Mouse (Mus musculus) ES-E14 (cell line): ENCODE results near the gene Ccdc148.

Experiments used
- HCFC1 ChIP-seq: IDR thresholded peaks from 2 replicates; pipeline ENCODE4 v1.6.1; 2012; ENCODE audit warnings: low read length, inconsistent platforms, borderline replicate concordance; ENCODE audit not compliant: insufficient read depth
- MAFK ChIP-seq: IDR thresholded peaks from 2 replicates; pipeline ENCODE4 v1.6.1; 2014; ENCODE audit warnings: mild to moderate bottlenecking, low read depth, low read length, inconsistent platforms; ENCODE audit not compliant: insufficient read depth
- ZC3H11A ChIP-seq: IDR thresholded peaks from 2 replicates; pipeline ENCODE4 v1.6.1; 2012; ENCODE audit warnings: low read depth, mild to moderate bottlenecking, inconsistent platforms, low read length, borderline replicate concordance

DNA sequence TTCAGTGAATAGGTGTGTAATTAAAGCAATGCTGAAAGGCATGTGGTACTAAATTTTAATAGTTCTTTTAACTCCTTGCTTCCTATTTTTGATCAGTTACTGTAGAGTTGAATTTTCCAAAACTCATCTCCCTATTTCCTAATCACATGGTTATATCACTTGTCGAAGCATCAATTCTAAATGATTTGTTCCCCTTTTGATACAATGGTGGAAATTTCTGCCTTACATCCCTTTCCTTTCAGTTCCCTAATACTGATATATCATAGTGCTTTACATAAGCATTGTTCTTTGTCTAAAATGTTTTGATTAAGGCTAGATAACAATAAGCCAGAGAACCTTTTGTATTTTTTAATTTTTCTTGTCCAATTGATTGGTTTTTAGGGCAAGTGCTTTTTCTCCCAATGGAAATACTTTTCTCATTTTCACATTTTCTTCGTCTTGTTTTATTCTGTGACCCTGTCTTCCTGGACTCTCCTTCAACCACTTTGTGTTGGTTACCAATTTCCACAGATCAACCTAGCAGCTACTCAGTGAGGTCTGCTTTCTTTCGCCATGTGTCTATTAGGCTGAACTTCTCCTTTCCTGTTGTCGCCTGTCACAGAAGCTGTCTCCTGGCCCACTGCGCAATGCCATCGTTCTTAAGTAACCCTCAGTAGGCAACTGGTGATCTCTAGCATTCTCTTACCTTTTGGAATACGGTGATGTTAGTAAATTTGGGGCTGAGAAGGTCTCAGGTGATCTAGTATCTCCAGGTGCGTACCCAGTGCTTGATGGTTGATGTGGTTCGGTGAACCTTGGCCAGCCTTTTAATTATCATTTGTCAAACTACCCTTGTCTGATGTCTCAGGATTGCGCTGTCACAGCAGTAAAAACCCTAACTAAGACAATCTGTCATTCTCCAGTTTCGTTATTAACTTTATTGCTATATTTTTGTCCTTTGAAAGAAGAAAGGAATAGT is 23.9 kb upstream of the Ccdc148 start:
- TF ChIP-seq HCFC1 (no peak), MAFK (no peak), ZC3H11A (no peak)
